Mouse (Mus musculus): ENCODE measurements around the gene Zcchc3. TPM values are rescaled to one million over a fixed set of nuclear protein-coding genes. Genes with fewer than 3 reads are reported as not detected.
"Not testable (repeated sequence)": the region's sequence is repeated elsewhere in the genome, so short reads cannot be mapped to it uniquely, and the experiment has no call there.

The Zcchc3 gene
- polyA plus RNA-seq, 1 experiment from 2014 or later = 14.0 TPM

DNA sequence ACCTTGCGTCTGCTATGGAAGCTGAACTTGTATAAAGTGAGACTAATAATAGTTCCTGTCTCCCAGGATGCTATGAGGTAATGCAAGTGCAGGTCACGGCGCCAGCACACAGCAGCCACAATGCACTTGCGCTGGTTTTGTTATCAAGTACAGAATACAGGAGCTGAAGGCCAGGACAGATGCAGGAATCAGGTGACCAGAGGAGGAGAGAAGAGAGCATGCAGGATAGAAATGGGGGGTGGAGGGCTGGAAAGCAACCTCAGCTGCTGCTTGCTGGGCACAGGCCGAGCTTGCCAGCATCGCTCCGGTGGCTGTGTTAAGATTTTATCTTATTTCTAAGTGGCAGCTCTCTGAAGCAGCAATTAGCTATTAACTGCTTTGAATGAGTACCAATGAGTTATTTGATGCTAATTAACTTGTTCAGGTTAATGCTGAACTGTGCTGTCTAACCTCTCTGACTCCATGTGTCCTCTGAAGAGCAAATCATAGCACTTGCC lies 21.6 kb upstream of the Zcchc3 start:
- H3K4me2 ChIP-seq = no peak overlapping the region
- H3K36me3 ChIP-seq = no peaks in the 10 kb centered on the region
- peaks cover 19% of the 10 kb centered on the region for H3K4me1 ChIP-seq (replicated peaks)
- no peaks in the 10 kb centered on the region for H3K9me3 ChIP-seq (replicated peaks)
- no peak overlapping the region for H3K4me3 ChIP-seq (replicated peaks)
- no peak overlapping the region for H3K9ac ChIP-seq
- H3K27me3 ChIP-seq = no peaks in the 10 kb centered on the region
- WGBS (ENCODE audit: insufficient replicate concordance) = 59% methylated on average over 7 of the region's 7 CpGs
- H3K27ac ChIP-seq = no peak overlapping the region
- no peak for ATAC-seq (ENCODE audit: low read depth)
- DNase-seq = no peak

DNA sequence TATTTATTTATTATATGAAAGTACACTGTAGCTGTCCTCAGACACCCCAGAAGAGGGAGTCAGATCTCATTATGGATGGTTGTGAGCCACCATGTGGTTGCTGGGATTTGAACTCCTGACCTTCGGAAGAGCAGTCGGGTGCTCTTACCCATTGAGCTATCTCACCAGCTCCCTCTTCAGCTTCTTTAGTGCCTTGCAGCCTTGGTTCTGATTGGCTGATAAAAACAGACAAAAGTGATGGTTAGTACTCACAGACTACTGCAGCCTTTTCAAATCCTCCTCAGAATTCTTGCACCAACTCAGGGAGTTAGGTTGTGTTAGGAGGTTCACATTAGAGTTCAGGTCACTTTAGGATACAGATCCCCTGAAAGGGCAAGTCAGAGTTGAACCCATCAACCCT lies 13.7 kb upstream of the Zcchc3 start:
- ATAC-seq (ENCODE audit: low read depth); H3K9ac ChIP-seq; H3K27ac ChIP-seq; DNase-seq; H3K4me2 ChIP-seq; H3K4me3 ChIP-seq (replicated peaks); H3K27me3 ChIP-seq; H3K4me1 ChIP-seq (replicated peaks); H3K36me3 ChIP-seq; H3K9me3 ChIP-seq (replicated peaks): not testable (repeated sequence)
- WGBS (ENCODE audit: insufficient replicate concordance) = 70% methylated on average over 2 of the region's 2 CpGs

DNA sequence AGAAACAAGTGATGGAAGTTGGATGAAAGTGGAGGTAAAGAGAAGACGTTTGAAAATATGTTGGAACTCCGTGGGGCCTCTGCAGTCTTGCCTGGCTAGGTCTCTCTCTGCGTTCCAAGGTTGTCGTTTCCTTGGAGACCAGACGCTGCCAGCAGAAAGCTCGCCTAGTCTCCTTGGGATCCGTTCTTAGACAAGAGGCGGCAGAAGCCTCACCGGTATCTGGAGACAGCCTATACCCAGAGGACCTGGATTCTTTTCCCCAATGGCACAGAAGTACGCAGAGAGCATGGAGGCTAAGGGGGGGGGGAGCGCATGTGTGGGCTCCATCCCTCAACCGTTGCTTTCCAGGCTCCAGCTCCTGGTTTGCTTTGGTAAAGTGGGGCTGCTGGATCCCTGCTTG lies 12.7 kb upstream of the Zcchc3 start:
- no peak overlapping the region for H3K9ac ChIP-seq
- ATAC-seq (ENCODE audit: low read depth) = no peak
- WGBS (ENCODE audit: insufficient replicate concordance) = 30% methylated on average over 12 of the region's 12 CpGs
- H3K4me3 ChIP-seq (replicated peaks) = no peak overlapping the region
- no peaks in the 10 kb centered on the region for H3K36me3 ChIP-seq
- H3K27me3 ChIP-seq = no peaks in the 10 kb centered on the region; the same call in 1 of the 2 replicates
- H3K4me2 ChIP-seq = no peak overlapping the region
- H3K9me3 ChIP-seq (replicated peaks) = no peaks in the 10 kb centered on the region
- H3K27ac ChIP-seq = no peak overlapping the region
- DNase-seq = no peak
- H3K4me1 ChIP-seq (replicated peaks) = no peaks in the 10 kb centered on the region

DNA sequence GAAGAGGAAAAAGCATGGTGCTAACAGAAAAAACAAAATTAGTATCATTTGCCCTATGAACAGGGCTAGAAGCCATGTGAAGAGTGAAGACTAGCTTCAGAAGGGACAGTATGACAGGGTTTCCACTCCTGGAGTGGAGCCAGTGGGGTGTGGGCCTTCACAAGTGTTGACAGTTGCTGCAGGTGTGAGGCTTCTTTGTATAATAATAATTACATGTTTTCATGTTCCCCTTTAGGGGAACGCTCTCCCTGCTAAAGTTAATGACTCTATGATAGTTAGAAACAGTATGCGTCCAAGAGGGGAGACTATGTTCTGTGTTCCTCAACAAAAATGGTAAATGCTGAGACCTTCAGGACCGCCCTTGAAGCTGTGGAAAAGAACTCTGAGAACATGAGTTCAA lies 959 bp upstream of the Zcchc3 start:
- no peak for ATAC-seq (ENCODE audit: low read depth)
- WGBS (ENCODE audit: insufficient replicate concordance) = 92% methylated on average over 3 of the region's 3 CpGs
- Histone ChIP-seq H3K9ac (peak overlapping the region; percentile 97), H3K27me3 (no peaks in the 10 kb centered on the region), H3K9me3 (replicated peaks) (0 out of 2 replicates have a peak, but pooled peaks cover 3% of the 10 kb centered on the region), H3K4me3 (replicated peaks) (peak overlapping the region; percentile 96), H3K27ac (peak overlapping the region; percentile 88; the same call in 1 of the 2 replicates), H3K4me1 (replicated peaks) (peaks cover 37% of the 10 kb centered on the region), H3K4me2 (peak overlapping the region; percentile 87), H3K36me3 (peaks cover 15% of the 10 kb centered on the region)
- no peak for DNase-seq

DNA sequence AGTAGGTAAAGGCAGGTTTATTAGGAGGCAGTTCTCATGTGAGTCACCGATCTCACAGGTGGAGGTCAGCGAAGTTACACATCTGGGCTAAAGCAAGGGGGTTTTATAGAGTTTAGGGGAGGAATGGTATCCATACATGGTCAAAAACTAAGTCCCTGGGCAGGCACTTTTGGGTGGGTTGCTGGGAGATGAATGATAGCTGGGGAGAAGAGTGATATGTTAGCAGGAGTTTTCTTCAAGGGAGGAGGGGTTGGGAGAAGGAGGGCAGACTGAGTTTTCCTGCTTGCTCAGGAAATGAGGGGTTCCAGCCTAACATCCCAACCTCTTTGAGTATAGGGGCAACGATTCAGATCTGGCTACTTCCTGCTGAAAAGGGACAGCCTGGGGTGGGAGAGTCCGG lies 460 bp upstream of the Zcchc3 start, which contains the start of gene 6820408C15Rik:
Gene 6820408C15Rik, plus strand, starts transcription at position 301 of the 400 bp plus-strand sequence.
- H3K9me3 ChIP-seq (replicated peaks) = 0 out of 2 replicates have a peak, but pooled peaks cover 3% of the 10 kb centered on the region
- peak within 1 kb of the TSS; percentile 88 for H3K27ac ChIP-seq
- no peaks in the 10 kb centered on the region for H3K27me3 ChIP-seq
- H3K9ac ChIP-seq = peak within 1 kb of the TSS; percentile 97
- DNase-seq (no peak), ATAC-seq (ENCODE audit: low read depth) (no peak)
- H3K36me3 ChIP-seq = peaks cover 15% of the 10 kb centered on the region
- 37% methylated on average over 4 of the region's 4 CpGs for WGBS (ENCODE audit: insufficient replicate concordance)
- H3K4me1 ChIP-seq (replicated peaks) = peaks cover 42% of the 10 kb centered on the region
- peak within 1 kb of the TSS; percentile 87 for H3K4me2 ChIP-seq
- H3K4me3 ChIP-seq (replicated peaks) = peak within 1 kb of the TSS; percentile 96

DNA sequence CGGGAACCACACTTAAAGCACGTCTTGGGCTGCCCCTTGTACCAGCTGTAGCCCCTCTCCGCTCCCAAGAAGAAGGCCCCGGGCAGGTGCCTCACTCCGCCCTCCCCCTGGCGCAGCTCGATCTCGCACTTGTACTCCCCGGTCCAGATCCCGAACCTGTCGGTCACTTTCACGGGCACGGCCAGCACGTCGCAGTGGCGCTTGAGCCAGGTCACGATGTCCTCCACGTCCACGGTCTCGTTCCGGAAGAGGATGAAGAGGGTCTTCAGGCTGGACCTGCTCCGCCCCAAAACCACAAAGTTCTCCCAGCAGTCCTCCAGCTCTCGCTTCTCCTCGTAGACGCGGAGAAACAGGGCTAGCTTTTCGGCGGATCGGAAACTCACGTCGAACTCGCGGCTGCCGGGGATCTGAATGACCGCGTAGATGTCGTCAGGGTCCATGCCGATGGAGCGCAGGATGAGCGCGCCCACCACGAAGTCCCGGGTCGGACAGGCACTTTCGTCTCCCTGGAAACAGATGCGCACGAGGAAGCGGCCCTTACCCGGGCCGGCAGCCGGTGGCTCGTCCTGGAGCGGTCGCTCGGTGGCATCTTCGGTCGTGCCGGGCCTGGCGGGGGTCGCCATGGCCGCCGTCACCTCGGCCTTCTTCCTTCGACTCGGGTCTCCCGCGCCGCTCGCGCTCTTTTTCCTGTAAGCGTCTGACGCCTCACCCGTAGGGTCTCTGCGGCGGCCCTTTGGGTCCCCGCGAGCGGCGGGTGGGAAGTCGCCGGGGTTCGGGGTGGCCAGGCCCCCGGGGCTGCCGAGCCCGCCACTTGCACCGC lies 852 bp downstream of the Zcchc3 start:
- under 1% methylated on average over 80 of the region's 86 CpGs for WGBS (ENCODE audit: insufficient replicate concordance)
- peaks cover 53% of the 10 kb centered on the region for H3K4me1 ChIP-seq (replicated peaks)
- H3K36me3 ChIP-seq = peaks cover 15% of the 10 kb centered on the region
- no peaks in the 10 kb centered on the region for H3K27me3 ChIP-seq
- H3K9me3 ChIP-seq (replicated peaks) = 0 out of 2 replicates have a peak, but pooled peaks cover 3% of the 10 kb centered on the region
- DNase-seq (peak; percentile 46), ATAC-seq (ENCODE audit: low read depth) (peak; percentile 44)
- peak overlapping the region; percentile 96 for H3K4me3 ChIP-seq (replicated peaks)
- peak overlapping the region; percentile 88 for H3K27ac ChIP-seq
- peak overlapping the region; percentile 87 for H3K4me2 ChIP-seq
- H3K9ac ChIP-seq = peak overlapping the region; percentile 97

DNA sequence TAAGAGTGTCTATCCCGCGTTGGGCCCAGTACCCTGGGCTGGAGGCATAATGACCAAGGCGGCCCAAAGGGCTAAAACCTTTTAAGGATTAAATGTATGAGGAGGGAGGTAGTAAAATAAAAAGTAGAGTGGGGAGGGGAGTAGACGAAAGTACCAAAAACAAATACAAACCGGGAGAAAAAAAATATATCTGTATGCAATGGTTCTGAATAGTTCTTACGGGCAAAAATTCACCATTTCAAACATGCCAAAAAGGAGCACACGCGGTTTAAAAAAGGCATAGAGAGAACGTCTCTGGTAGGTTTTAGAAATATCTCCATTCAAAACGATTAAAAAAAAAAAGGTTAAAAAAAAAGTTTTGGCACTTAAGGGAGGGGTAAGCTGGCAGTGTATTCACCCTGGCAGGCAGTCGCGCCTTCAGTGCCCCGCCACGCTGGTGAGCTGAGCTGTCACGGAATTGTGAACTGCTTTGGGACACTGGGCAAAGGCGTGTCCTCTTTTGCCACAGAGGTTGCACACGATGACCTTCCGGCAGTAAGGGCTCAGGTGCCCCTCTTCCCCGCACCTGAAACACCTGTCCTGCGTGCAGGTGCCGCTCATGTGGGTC lies 1.6 kb downstream of the Zcchc3 start:
- peak overlapping the region; percentile 97 for H3K9ac ChIP-seq
- peak overlapping the region; percentile 88 for H3K27ac ChIP-seq
- H3K36me3 ChIP-seq = peaks cover 15% of the 10 kb centered on the region
- peak overlapping the region; percentile 96 for H3K4me3 ChIP-seq (replicated peaks)
- DNase-seq = no peak
- peak; percentile 47 for ATAC-seq (ENCODE audit: low read depth)
- H3K27me3 ChIP-seq = no peaks in the 10 kb centered on the region
- 0 out of 2 replicates have a peak, but pooled peaks cover 3% of the 10 kb centered on the region for H3K9me3 ChIP-seq (replicated peaks)
- H3K4me1 ChIP-seq (replicated peaks) = peaks cover 53% of the 10 kb centered on the region
- WGBS (ENCODE audit: insufficient replicate concordance) = 4% methylated on average over 21 of the region's 21 CpGs
- peak overlapping the region; percentile 87 for H3K4me2 ChIP-seq

DNA sequence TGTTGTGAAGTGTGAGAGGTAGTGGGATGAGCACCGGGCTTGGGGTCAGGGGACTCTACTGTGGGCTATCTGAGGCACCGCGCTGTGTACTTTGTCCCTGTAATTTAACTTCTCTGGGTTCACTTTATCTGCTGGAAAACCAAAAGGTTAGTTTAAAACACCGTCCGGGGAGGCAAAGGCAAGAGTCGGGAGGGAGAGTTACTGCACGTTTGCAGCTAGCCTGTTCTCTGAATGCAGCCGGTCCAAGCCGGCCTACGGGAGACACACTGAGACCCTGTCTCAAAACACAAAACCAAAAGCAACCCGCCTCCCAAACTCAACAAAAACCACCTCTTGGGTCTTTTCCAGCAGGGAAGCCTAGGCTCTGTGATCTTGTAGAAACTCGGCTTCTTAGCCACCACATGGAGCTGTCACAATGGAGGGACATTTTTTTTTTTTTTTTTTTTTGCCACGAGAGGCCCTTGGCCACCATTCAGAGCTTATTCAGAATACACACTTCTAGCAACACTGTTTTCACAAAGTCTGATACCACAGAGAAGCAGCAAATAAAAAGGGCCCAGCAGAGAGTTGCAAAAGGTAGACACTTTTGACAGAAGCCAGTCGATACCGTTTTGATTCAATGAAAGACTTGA lies 2.2 kb downstream of the Zcchc3 start:
- Histone ChIP-seq H3K36me3 (peaks cover 15% of the 10 kb centered on the region), H3K4me2 (peak overlapping the region; percentile 87), H3K4me1 (replicated peaks) (peaks cover 53% of the 10 kb centered on the region), H3K4me3 (replicated peaks) (peak overlapping the region; percentile 96), H3K9me3 (replicated peaks) (0 out of 2 replicates have a peak, but pooled peaks cover 3% of the 10 kb centered on the region), H3K27ac (peak overlapping the region; percentile 88), H3K27me3 (no peaks in the 10 kb centered on the region), H3K9ac (peak overlapping the region; percentile 97)
- ATAC-seq (ENCODE audit: low read depth) (no peak), DNase-seq (no peak)
- 21% methylated on average over 15 of the region's 15 CpGs for whole genome bisulfite sequencing (ENCODE audit: insufficient replicate concordance)

DNA sequence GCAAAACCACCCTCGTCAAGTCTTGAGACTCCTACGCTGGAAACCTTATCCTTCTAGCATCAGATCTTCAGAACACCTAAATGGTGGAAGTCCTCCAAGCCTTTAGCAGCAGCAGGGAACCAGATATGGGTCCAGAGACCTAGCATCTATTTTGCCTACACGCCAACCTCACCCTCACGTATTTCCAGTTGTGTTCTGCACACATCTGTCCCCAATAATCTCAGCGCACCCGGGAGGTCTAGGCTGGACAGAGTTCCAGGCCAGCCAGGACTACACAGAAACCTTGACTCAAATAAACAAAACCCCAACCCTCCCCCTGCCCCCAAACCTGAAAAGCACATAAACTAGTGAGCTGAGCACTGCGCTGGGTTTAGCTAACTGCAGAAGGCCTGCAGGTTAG lies 3.4 kb downstream of the Zcchc3 start:
- Histone ChIP-seq H3K9me3 (replicated peaks) (0 out of 2 replicates have a peak, but pooled peaks cover 3% of the 10 kb centered on the region), H3K36me3 (peaks cover 15% of the 10 kb centered on the region), H3K27ac (peak overlapping the region; percentile 88), H3K4me1 (replicated peaks) (peaks cover 60% of the 10 kb centered on the region), H3K27me3 (no peaks in the 10 kb centered on the region), H3K4me3 (replicated peaks) (peak overlapping the region; percentile 96), H3K9ac (peak overlapping the region; percentile 97), H3K4me2 (peak overlapping the region; percentile 87)
- WGBS (ENCODE audit: insufficient replicate concordance) = 25% methylated on average over 7 of the region's 7 CpGs
- ATAC-seq (ENCODE audit: low read depth) = no peak
- DNase-seq = no peak

DNA sequence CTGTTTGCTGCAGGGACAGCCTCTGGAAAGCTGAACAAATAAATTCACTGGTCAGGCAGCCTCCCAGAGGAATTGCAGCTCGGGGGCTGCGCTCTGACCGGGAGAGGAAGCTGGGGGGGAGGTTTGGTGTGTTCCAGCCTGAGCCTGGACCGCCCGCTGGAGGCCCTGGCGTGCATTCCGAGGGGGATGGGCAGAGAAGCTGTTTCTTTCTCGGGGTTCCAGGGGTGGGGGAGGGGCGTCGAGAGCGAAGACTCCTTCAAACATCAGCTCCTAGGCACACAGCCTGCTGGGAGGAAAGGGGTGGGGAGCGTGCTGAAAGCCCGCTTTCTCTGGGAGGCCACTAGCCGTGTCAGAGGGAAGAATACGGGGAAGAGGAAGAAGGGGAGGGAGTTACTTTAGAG lies 3.9 kb downstream of the Zcchc3 start:
- peaks cover 11% of the 10 kb centered on the region for H3K36me3 ChIP-seq
- H3K4me1 ChIP-seq (replicated peaks) = peaks cover 64% of the 10 kb centered on the region
- ATAC-seq (ENCODE audit: low read depth) = no peak
- peak overlapping the region; percentile 88 for H3K27ac ChIP-seq
- 8% methylated on average over 15 of the region's 15 CpGs for WGBS (ENCODE audit: insufficient replicate concordance)
- no peaks in the 10 kb centered on the region for H3K27me3 ChIP-seq
- peak overlapping the region; percentile 96 for H3K4me3 ChIP-seq (replicated peaks)
- peak overlapping the region; percentile 97 for H3K9ac ChIP-seq
- no peak for DNase-seq
- H3K4me2 ChIP-seq = peak overlapping the region; percentile 87
- no peaks in the 10 kb centered on the region for H3K9me3 ChIP-seq (replicated peaks)

DNA sequence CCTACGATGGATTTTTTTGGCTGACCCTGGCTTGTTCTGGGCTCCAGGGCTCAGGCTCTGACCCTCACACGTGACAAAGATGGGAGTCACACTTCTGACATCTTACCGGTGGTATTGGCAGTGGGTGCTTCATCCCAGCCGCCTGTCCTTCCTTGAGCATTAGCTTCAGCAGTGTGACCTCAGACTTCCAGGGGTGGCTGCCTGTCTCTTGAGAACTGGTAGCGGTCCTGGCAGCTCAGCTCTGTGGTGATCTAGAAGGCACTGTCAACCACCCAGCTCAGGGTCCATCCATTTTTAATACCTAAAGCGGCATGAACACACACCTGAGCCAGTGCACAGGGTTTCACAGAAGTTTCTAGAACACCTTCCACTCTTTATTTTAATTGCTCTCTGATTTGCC lies 5.0 kb downstream of the Zcchc3 start:
- no peak overlapping the region for H3K4me3 ChIP-seq (replicated peaks)
- ATAC-seq (ENCODE audit: low read depth) (no peak), DNase-seq (no peak)
- no peaks in the 10 kb centered on the region for H3K27me3 ChIP-seq
- WGBS (ENCODE audit: insufficient replicate concordance) = 76% methylated on average over 6 of the region's 6 CpGs
- peaks cover 66% of the 10 kb centered on the region for H3K4me1 ChIP-seq (replicated peaks)
- no peak overlapping the region for H3K4me2 ChIP-seq
- no peak overlapping the region for H3K9ac ChIP-seq
- peak overlapping the region; percentile 88; the same call in 1 of the 2 replicates for H3K27ac ChIP-seq
- H3K9me3 ChIP-seq (replicated peaks) = no peaks in the 10 kb centered on the region
- peaks cover 6% of the 10 kb centered on the region for H3K36me3 ChIP-seq
